Mouse (Mus musculus) neural tube, embryonic 14.5 days (tissue): ENCODE measurements around the gene Gbp8. TPM values are rescaled to one million over a fixed set of nuclear protein-coding genes. Genes with fewer than 3 reads are reported as not detected.
"Not testable (repeated sequence)": the region's sequence is repeated elsewhere in the genome, so short reads cannot be mapped to it uniquely, and the experiment has no call there.

Experiments
- ATAC-seq: fragments of 200-750 bp; cut with Nextera tagmentation; 2 replicates; pipeline ENCODE4 v1.8.0; 2017; ENCODE audit warnings: low read depth, mild to moderate bottlenecking, moderate TSS enrichment, moderate library complexity
- H3K27ac ChIP-seq: fragments of 300-500 bp; sonication (generic); 2 replicates; pipeline ENCODE4 v1.5.1; 2014; ENCODE audit warnings: low read depth, mild to moderate bottlenecking, control low read depth, low read length, moderate library complexity, mixed read lengths
- H3K27me3 ChIP-seq: fragments of 300-500 bp; sonication (generic); 2 replicates; pipeline ENCODE4 v1.6.1; 2014; ENCODE audit warnings: low read length; ENCODE audit not compliant: control insufficient read depth, insufficient read depth
- H3K36me3 ChIP-seq: fragments of 300-500 bp; sonication (generic); 2 replicates; pipeline ENCODE4 v1.6.1; 2014; ENCODE audit warnings: low read length, mixed read lengths; ENCODE audit not compliant: control insufficient read depth, insufficient read depth
- H3K4me1 ChIP-seq: fragments of 300-500 bp; sonication (generic); 2 replicates; pipeline ENCODE4 v1.6.1; 2014; ENCODE audit warnings: low read length; ENCODE audit not compliant: control insufficient read depth, insufficient read depth
- H3K4me2 ChIP-seq: fragments of 300-500 bp; sonication (generic); 2 replicates; pipeline ENCODE4 v1.6.1; 2014; ENCODE audit warnings: mild to moderate bottlenecking, low read depth, low read length, control low read depth
- H3K4me3 ChIP-seq: fragments of 300-500 bp; sonication (generic); 2 replicates; pipeline ENCODE4 v1.5.1; 2014; ENCODE audit warnings: low read depth, low read length, control low read depth, mixed read lengths
- H3K9ac ChIP-seq: fragments of 300-500 bp; sonication (generic); replicated peaks from 2 replicates; pipeline ENCODE4 v1.6.1; 2014; ENCODE audit warnings: low read depth, mild to moderate bottlenecking, control low read depth, low read length, mixed read lengths
- H3K9me3 ChIP-seq: fragments of 300-500 bp; sonication (generic); 2 replicates; pipeline ENCODE4 v1.6.1; 2016; ENCODE audit warnings: low read length; ENCODE audit not compliant: control insufficient read depth
- WGBS: fragments of 180-500 bp; shearing (Covaris S2); extraction: QIAGEN DNeasy Blood & Tissue Kit; methylation state at CpG from one replicate; pipeline ENCODE4 v1.1.7; 2014; 5-methylcytosine and 5-hydroxymethylcytosine counted together
- polyA plus RNA-seq: library from polyadenylated mRNA; unstranded; fragments of >200 nt; fragmentation: Nextera tagmentation; extraction: Ambion mirVana; gene quantifications from 2 replicates; pipeline ENCODE4 v1.2.1, GENCODE M21; 2014

The Gbp8 gene
- polyA plus RNA-seq, 1 experiment from 2014 or later, result not detected

DNA sequence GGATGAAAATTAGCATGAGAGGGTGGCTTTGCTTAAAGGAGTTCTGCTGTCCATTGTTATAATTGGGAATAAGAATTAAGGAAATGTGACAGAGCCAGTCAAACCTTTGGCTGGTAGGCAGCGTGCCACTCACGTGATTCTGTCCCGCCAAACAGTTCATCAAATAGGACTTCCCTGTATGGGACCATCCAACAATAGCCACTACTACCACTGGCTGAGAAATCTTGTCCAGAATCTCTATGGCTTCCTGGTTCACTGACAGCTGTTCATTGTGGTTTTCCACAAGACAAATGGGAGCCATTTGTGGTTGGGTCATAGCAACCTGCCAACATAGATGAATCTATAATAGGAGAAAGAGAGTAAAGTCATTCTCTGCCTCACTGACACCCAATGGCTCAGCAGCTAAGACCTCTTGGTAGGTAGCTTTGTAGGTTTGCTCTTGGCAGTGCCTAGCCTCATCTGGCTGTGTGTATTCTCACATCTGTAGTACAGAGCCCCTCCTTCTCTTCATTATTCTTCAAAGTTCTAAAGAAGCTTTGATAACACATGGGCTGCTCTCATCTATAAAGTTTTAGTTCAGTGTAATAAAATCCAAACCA lies 2.5 kb downstream of the Gbp8 start:
- H3K27me3 ChIP-seq, ATAC-seq, H3K9me3 ChIP-seq, H3K27ac ChIP-seq, H3K4me3 ChIP-seq, H3K4me1 ChIP-seq, H3K36me3 ChIP-seq, H3K9ac ChIP-seq, H3K4me2 ChIP-seq: not testable (repeated sequence)
- WGBS, result 88% methylated on average over 3 of the region's 3 CpGs

DNA sequence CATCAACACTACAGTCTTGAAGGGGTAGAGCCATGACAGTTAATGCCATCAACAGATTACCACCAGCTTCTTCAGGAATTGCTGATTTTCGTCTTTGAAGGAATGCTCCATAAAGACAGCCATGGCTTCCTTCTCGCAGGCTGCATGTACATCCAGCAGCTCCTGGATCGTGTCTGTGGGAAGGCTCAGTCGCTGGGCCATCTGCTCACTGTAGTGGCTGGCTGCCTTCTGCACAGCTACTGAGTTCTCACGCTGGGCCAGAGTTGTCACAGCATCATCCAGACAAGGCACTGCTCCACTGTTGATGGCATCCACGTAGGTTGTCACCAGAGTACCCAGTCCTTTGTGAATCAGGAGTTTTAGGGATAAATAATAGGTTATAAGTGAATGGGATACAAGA lies 17.6 kb downstream of the Gbp8 start:
- WGBS, result 87% methylated on average over 6 of the region's 6 CpGs
- not testable (repeated sequence) for ATAC-seq

DNA sequence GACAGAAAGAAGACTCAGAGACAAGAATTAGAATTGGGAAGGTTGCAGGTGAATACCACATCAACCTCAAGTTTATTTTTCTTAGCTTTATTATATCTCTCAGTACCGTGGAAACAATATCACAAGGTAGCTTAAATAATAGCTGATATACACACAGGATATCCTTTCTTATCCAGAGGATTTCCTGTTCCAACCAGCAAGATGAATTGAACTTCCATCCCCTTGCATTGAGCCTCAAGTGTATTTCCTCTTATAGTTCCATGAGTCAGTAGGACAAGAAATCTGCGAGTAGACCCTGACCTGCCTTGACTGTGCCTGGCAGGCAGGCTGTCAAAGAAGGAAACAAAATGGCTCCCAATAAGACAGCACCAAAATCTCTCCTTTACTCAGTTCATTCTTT lies 23.6 kb downstream of the Gbp8 start:
- Histone ChIP-seq H3K9ac (no peak overlapping the region), H3K4me3 (no peak overlapping the region), H3K4me2 (no peak overlapping the region), H3K27ac (no peak overlapping the region), H3K4me1 (no peaks in the 10 kb centered on the region), H3K9me3 (no peaks in the 10 kb centered on the region), H3K27me3 (no peaks in the 10 kb centered on the region), H3K36me3 (no peaks in the 10 kb centered on the region)
- WGBS, result 85% methylated on average over 2 of the region's 2 CpGs
- no peak for ATAC-seq

More for the DNA sequence above, 17.6 kb downstream of the Gbp8 start:
- not testable (repeated sequence) for H3K9me3 ChIP-seq, H3K36me3 ChIP-seq, H3K4me2 ChIP-seq, H3K27ac ChIP-seq, H3K27me3 ChIP-seq, H3K4me1 ChIP-seq, H3K9ac ChIP-seq, H3K4me3 ChIP-seq

DNA sequence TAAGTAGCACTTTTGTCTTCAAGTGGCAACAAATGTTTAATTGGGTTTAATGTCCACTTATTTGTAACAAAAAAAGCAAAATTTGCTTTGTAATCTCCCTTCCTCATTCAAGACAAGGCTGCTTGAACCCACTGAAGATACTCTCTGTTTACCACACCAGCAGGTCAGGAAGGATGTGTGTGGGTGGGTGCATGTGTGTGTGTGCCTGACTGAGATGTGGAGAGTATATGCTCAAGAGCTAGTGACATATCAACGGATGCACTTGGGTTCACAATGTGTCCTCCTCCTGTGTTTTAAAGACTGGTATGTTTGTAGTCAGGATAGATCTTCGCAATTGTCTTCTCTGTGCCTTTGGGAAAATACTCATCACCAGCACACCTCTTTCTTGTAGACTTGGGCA lies 24.6 kb downstream of the Gbp8 start:
- H3K4me1 ChIP-seq, result no peaks in the 10 kb centered on the region
- no peaks in the 10 kb centered on the region for H3K27me3 ChIP-seq
- no peak for ATAC-seq
- WGBS, result 90% methylated on average over 2 of the region's 2 CpGs
- no peaks in the 10 kb centered on the region for H3K36me3 ChIP-seq
- H3K9me3 ChIP-seq, result no peaks in the 10 kb centered on the region
- H3K9ac ChIP-seq, result no peak overlapping the region
- no peak overlapping the region for H3K4me2 ChIP-seq
- H3K4me3 ChIP-seq, result no peak overlapping the region
- H3K27ac ChIP-seq, result no peak overlapping the region

DNA sequence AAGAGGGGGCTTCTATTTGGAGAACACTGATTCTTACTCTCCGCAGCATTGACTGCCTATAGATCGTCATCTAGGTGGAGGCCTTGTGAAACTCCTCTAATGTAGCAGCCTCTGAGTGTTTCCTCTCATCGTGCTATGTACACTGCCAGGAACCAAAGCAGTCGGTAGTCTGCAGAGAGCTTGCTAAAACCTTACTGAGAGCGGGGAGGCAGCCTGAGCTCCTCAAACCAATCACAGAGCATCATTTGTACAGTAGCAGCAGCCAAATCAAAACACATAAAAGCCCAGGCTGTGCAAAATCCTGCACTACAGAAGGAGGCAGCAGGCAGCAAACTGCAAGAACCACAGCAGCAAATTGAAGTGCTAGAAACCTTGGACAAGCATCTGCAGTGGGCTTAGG lies 25.7 kb downstream of the Gbp8 start:
- ATAC-seq, result no peak
- Histone ChIP-seq H3K9me3 (no peaks in the 10 kb centered on the region), H3K4me3 (no peak overlapping the region), H3K4me1 (no peaks in the 10 kb centered on the region), H3K27me3 (no peaks in the 10 kb centered on the region), H3K27ac (no peak overlapping the region), H3K9ac (no peak overlapping the region), H3K36me3 (no peaks in the 10 kb centered on the region), H3K4me2 (no peak overlapping the region)
- 96% methylated on average over 5 of the region's 5 CpGs for WGBS

DNA sequence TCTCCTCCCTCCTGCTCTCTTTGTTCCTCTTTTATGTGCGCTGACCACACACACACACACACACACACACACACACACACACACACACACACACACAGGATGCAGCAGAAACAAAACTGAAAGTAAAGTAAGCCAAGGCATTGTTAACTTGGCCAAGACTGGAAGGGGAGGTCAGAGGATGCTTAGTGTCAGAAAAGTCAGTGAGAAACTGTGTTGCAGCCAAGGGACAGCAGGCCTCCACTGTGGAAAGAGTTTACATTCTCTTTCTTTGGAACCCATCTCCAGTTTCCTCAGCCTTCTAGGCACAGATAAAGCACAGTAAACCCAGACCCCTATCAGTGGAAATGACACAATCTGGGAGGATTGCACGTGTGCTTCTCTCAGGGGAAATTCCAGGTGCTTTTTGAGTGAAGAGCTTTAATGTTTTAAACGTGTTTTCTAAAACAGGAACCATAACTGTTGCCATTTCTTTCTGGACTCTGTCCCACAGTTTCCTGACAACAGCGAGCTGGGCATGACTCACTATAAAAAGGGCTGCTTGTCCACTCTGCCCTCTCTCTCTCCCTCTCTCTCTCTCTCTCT lies 29.0 kb downstream of the Gbp8 start:
- H3K4me3 ChIP-seq, H3K9me3 ChIP-seq, H3K4me2 ChIP-seq, H3K27ac ChIP-seq, H3K27me3 ChIP-seq, H3K36me3 ChIP-seq, H3K4me1 ChIP-seq, ATAC-seq, H3K9ac ChIP-seq: not testable (repeated sequence)
- WGBS, result 26% methylated on average over 4 of the region's 4 CpGs

DNA sequence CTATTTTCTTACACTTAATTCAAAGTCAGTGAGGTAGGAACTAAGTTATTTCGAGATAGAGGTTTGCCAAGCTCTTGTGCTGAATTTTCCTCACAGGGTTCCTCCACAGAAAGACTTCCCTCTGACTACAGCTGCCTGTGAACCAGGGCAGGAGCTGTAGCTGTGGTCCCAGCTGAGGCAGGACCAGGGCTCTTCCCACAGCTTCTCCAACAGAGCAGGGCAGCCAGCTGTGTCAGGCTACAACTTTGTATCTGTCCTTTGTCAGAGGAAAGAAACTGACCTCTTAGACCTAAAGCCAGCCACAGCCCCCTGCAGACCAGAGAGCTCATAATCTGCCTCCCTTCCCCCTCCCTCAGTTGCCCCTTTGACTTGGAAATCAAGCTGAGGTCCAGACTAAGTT lies 29.6 kb downstream of the Gbp8 start:
- not testable (repeated sequence) for ATAC-seq, H3K27me3 ChIP-seq, H3K9me3 ChIP-seq, H3K4me1 ChIP-seq, H3K27ac ChIP-seq, H3K4me2 ChIP-seq, H3K9ac ChIP-seq, H3K36me3 ChIP-seq, H3K4me3 ChIP-seq
- 55% methylated on average over 1 of the region's 1 CpGs for WGBS

DNA sequence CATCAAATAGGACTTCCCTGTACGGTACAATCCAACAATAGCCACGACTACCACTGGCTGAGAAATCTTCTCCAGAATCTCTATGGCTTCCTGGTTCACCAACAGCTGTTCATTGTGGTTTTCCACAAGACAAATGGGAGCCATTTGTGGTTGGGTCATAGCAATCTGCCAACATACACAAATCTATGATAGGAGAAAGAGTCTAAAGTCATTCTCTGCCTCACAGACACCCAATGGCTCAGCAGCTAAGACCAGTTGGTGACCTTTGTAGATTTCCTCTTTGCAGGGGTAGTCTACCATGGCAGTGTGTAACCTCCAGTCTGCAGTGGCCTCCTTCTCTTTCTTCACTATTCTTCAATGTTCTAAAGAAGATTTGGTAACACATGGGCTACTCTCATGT lies 33.7 kb downstream of the Gbp8 start:
- not testable (repeated sequence) for H3K4me3 ChIP-seq, H3K27me3 ChIP-seq, H3K4me1 ChIP-seq, H3K9ac ChIP-seq, H3K27ac ChIP-seq, ATAC-seq, H3K36me3 ChIP-seq, H3K9me3 ChIP-seq, H3K4me2 ChIP-seq
- 85% methylated on average over 2 of the region's 2 CpGs for WGBS

DNA sequence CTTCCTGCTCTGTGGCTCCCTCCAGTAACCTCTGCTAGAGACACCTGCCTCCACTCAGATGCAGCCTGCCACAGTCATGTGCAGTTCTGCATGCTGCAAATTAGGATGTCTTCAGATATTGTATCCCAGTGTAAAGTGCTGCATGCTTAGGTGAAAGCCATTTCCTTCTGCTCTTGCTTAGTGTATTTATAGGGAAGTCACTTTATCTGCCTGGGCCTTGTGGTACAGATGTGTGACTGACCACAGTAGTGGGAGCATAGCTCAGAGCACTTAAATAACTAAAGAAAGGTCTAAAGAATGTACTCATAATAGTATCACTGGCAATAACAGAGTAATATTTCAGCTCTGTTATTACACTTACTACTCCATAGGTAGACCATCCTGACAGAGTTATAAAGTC lies 57.4 kb downstream of the Gbp8 start:
- Histone ChIP-seq H3K9ac (no peak overlapping the region), H3K4me2 (no peak overlapping the region), H3K27ac (no peak overlapping the region), H3K27me3 (no peaks in the 10 kb centered on the region), H3K4me3 (no peak overlapping the region), H3K36me3 (no peaks in the 10 kb centered on the region), H3K9me3 (no peaks in the 10 kb centered on the region), H3K4me1 (no peaks in the 10 kb centered on the region)
- ATAC-seq, result no peak
